Mouse (Mus musculus) kidney, embryonic 16.5 days (tissue): ENCODE results near the gene Kin. TPM values are rescaled to one million over a fixed set of nuclear protein-coding genes. Genes with fewer than 3 reads are reported as not detected.

Experiments
- ATAC-seq: fragments of 200-750 bp; cut with Nextera tagmentation; 2 replicates; pipeline ENCODE4 v1.8.0; 2017; ENCODE audit warnings: moderate TSS enrichment; ENCODE audit not compliant: low FRiP score, low TSS enrichment
- H3K27ac ChIP-seq: fragments of 300-500 bp; sonication (generic); 2 replicates; pipeline ENCODE4 v1.5.1; 2014; ENCODE audit warnings: low read length
- H3K27me3 ChIP-seq: fragments of 300-500 bp; sonication (generic); 2 replicates; pipeline ENCODE4 v1.6.1; 2014; ENCODE audit warnings: low read length, control low read depth, mixed read lengths; ENCODE audit not compliant: insufficient read depth
- H3K36me3 ChIP-seq: fragments of 300-500 bp; sonication (generic); 2 replicates; pipeline ENCODE4 v1.6.1; 2014; ENCODE audit warnings: low read length, control low read depth, mixed read lengths; ENCODE audit not compliant: insufficient read depth
- H3K4me1 ChIP-seq: fragments of 300-500 bp; sonication (generic); 2 replicates; pipeline ENCODE4 v1.6.1; 2014; ENCODE audit warnings: low read length, control low read depth, mixed read lengths; ENCODE audit not compliant: insufficient read depth
- H3K4me2 ChIP-seq: fragments of 300-500 bp; sonication (generic); replicated peaks from 2 replicates; pipeline ENCODE4 v1.6.1; 2014; ENCODE audit warnings: low read depth, low read length
- H3K4me3 ChIP-seq: fragments of 300-500 bp; sonication (generic); 2 replicates; pipeline ENCODE4 v1.5.1; 2014; ENCODE audit warnings: mild to moderate bottlenecking, low read length
- H3K9ac ChIP-seq: fragments of 300-500 bp; sonication (generic); replicated peaks from 2 replicates; pipeline ENCODE4 v1.6.1; 2014; ENCODE audit warnings: low read length
- H3K9me3 ChIP-seq: fragments of 300-500 bp; sonication (generic); 2 replicates; pipeline ENCODE4 v1.6.1; 2016; ENCODE audit warnings: low read length, control low read depth
- WGBS: fragments of 180-500 bp; shearing (Covaris S2); extraction: QIAGEN DNeasy Blood & Tissue Kit; methylation state at CpG from one replicate; pipeline ENCODE4 v1.1.7; 2014; 5-methylcytosine and 5-hydroxymethylcytosine counted together
- polyA plus RNA-seq: library from polyadenylated mRNA; unstranded; fragments of >200 nt; fragmentation: Nextera tagmentation; extraction: Ambion mirVana; gene quantifications from 2 replicates; pipeline ENCODE4 v1.2.1, GENCODE M21; 2015

Gene Kin
- polyA plus RNA-seq, result 28.5 and 33.0 TPM in 2 replicates

DNA sequence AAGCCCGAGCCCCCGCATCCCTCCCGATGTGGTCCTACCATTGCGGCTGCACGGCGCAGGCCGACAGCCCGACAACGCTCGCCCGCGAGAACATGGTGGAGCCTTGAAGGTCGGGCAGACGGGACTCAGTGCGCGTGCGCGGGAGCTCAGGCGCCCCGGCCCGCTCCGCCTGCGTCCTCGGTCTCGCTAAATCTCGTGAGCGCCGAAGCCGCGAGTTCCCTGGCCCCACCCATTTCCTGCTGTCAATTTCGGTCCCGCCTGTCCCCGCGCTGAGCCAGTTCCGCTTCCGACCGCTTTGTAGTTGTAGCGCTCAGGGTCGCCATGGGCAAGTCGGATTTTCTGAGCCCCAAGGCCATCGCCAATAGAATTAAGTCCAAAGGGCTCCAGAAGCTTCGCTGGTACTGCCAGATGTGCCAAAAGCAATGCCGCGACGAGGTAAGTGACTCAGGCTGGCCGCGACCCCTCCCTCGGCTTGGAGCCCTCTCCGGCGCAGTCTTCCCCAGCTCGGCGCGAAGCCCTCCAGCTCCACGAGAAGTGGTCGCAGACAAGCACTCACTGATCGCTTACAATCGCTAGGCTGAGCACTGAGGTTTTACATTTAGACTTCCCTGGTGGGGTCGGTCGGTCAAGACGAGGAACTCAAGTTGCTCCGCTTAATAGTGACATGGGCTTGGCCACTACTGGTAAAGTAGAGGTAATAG, at the start of gene Kin, which contains the start of gene Atp5c1:
Kin (plus strand) TSS at position 284 of the 701 bp plus-strand sequence.
Atp5c1 (minus strand) TSS at position 201 of the 701 bp plus-strand sequence.
- Histone ChIP-seq H3K36me3 (peaks cover 5% of the 10 kb centered on the region; the same call in 1 of the 2 replicates), H3K27me3 (no peaks in the 10 kb centered on the region), H3K27ac (peak within 1 kb of the TSS; percentile 92), H3K9ac (peak within 1 kb of the TSS; percentile 97), H3K4me1 (peaks cover 30% of the 10 kb centered on the region), H3K4me2 (peak within 1 kb of the TSS; percentile 86), H3K4me3 (peak within 1 kb of the TSS; percentile 80), H3K9me3 (no peaks in the 10 kb centered on the region)
- WGBS, result 0% methylated on average over 61 of the region's 61 CpGs
- peak; percentile 97 for ATAC-seq

DNA sequence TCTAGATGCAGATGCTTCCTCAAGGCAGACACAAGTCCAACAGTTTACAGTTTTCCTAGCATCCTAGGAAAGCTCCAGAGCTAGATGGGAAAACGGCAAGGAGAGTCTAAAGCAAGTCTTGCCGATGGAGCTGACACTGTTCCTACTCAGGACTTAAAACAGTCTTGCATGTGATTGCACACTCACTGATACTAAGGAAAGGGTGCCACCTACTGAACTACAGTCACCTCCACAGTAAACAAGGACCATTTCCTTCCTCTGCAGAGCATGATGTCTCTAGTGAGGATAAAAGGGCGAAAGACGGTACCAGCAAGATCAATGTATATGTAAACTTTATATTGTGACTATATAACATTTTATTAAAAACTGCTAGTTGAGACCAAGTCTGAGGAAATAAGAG, 46.7 kb upstream of the Kin start:
- Histone ChIP-seq H3K4me2 (no peak overlapping the region), H3K4me3 (no peak overlapping the region), H3K27me3 (no peaks in the 10 kb centered on the region), H3K9me3 (no peaks in the 10 kb centered on the region), H3K27ac (no peak overlapping the region), H3K36me3 (no peaks in the 10 kb centered on the region), H3K4me1 (peaks cover 7% of the 10 kb centered on the region; the same call in 1 of the 2 replicates), H3K9ac (no peak overlapping the region)
- no peak for ATAC-seq
- 41% methylated on average over 4 of the region's 4 CpGs for WGBS

DNA sequence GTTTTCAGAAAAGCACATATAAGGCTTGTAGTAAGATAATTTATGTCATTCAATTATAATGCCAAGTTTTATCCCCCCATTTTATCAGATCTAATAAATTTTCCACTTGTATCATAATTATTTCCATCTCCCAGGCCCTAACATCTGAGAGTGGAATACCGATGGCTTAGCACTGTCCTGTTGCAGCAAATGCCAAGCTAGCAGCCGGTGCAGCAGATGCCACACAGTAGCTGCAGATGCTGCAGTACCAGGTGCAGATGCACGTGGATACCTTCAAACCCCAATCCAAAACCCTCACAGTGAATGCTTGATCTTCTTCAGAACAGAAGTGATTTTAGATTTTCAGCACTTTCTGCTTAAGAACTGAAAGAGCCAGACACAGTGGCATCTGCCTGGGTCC, 45.4 kb upstream of the Kin start:
- no peak for ATAC-seq
- no peaks in the 10 kb centered on the region for H3K27me3 ChIP-seq
- WGBS, result 83% methylated on average over 3 of the region's 3 CpGs
- no peaks in the 10 kb centered on the region for H3K9me3 ChIP-seq
- no peak overlapping the region for H3K4me3 ChIP-seq
- peaks cover 7% of the 10 kb centered on the region; the same call in 1 of the 2 replicates for H3K4me1 ChIP-seq
- H3K36me3 ChIP-seq, result peaks cover 8% of the 10 kb centered on the region; the same call in 1 of the 2 replicates
- H3K4me2 ChIP-seq, result no peak overlapping the region
- no peak overlapping the region for H3K9ac ChIP-seq
- no peak overlapping the region for H3K27ac ChIP-seq

DNA sequence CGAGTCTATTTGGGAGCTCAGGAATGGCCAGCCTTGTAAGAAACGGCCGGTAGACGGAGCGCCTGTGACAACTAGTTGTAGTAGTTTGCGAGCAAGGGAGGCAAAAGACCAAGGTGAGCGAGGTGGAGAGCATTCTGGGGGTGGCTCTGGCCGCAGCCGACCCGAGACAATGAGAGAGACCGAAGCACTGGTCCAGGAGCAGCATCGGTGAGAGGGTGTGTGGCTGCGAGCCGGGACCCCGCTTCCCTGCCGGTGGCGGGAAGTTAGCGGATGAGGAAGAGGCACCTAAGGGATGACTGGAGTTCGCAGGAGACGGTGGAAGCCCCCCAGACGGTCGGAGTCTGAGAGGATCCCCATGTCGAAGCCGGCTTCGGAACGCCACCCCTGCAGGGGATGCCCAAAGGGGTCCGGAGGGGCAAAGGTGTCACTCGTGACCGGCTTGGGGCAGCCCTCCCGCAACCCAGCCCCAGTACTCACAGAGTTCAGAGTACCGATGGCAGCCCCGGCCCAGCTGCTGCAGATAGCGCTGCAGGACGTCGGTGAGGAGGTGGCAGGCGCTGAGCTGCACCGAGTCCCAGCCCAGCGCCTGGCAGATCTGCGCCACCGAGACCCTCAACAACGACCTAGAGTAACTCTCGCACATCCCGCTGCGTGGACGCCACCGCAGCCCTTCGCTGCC, 32.5 kb upstream of the Kin start:
- H3K9me3 ChIP-seq, result no peaks in the 10 kb centered on the region
- H3K36me3 ChIP-seq, result no peaks in the 10 kb centered on the region
- peaks cover 14% of the 10 kb centered on the region for H3K4me1 ChIP-seq
- WGBS, result under 1% methylated on average over 47 of the region's 47 CpGs
- H3K4me3 ChIP-seq, result peak overlapping the region; percentile 92
- H3K27me3 ChIP-seq, result no peaks in the 10 kb centered on the region
- peak; percentile 81 for ATAC-seq
- H3K4me2 ChIP-seq, result peak overlapping the region; percentile 81
- H3K27ac ChIP-seq, result no peak overlapping the region
- peak overlapping the region; percentile 87 for H3K9ac ChIP-seq

DNA sequence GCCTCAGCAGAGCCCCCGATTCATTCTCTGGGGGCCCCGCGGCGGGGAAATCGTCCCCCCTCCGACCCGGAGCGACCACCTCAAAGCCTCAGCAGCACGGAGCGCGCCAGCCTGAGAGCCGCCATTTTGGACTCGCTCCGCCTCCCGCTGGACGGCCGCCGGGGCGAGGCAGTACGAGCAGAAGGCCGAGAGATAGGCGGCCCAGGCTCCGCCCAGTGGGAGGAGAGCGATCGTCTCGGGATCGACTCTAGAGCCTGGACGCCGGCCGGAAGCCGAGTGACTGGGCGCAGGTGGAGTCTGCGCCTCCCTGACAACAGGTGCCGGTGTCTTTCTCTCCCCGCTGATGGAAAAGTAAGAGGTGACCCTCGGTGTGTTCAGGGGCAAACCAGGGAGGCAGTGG, 31.9 kb upstream of the Kin start, which contains the start of gene Taf3:
Taf3 (minus strand) TSS at position 136 of the 400 bp plus-strand sequence.
- H3K9me3 ChIP-seq, result no peaks in the 10 kb centered on the region
- ATAC-seq, result peak; percentile 94
- WGBS, result under 1% methylated on average over 36 of the region's 36 CpGs
- H3K27ac ChIP-seq, result no peak within 1 kb of the TSS
- peaks cover 14% of the 10 kb centered on the region for H3K4me1 ChIP-seq
- H3K9ac ChIP-seq, result peak within 1 kb of the TSS; percentile 87
- H3K36me3 ChIP-seq, result no peaks in the 10 kb centered on the region
- H3K27me3 ChIP-seq, result no peaks in the 10 kb centered on the region
- peak within 1 kb of the TSS; percentile 81 for H3K4me2 ChIP-seq
- H3K4me3 ChIP-seq, result peak within 1 kb of the TSS; percentile 92

DNA sequence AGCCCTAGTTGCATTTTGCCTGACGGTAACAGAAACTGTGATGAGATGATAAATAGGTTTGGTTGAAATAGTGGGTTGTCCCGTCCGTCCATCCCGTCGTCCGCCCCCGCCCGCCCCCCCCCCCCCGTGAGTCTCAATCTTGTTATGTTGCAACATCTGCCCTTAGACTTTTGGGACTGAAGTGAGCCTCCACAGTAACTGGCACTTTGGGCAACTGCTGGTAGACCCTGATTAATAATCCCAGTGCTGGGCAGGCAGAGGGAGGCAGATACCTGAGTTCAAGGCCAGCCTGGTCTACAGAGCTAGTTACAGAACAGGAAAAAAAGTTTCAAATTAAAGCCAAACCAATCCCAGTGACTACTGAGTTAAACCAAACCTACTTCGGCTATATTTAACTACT, 30.9 kb upstream of the Kin start:
- 11% methylated on average over 10 of the region's 10 CpGs for WGBS
- no peaks in the 10 kb centered on the region for H3K27me3 ChIP-seq

DNA sequence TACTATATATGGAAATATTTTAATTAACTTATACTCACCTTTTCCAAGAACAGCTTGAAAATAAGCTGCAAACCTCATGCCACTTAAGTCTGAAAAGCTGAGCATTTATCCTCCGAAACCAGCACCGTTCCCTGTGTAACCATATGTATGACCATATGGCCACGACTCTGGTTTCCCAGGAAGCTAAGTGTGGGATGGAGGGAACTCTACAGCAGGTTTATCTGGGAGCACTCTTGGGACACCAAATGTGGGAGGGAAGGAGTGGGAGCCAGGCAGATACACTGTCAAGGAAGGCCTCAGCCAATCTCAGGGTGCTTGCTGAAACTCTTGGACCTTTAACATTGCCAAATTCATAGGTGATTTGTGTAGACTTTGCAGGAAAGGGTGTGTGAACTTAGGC, 29.5 kb upstream of the Kin start:
- 74% methylated on average over 3 of the region's 3 CpGs for WGBS
- Histone ChIP-seq H3K36me3 (peaks cover 18% of the 10 kb centered on the region), H3K9me3 (no peaks in the 10 kb centered on the region), H3K4me1 (peaks cover 14% of the 10 kb centered on the region), H3K27me3 (no peaks in the 10 kb centered on the region), H3K4me2 (no peak overlapping the region), H3K4me3 (no peak overlapping the region), H3K27ac (no peak overlapping the region), H3K9ac (no peak overlapping the region)
- ATAC-seq, result no peak

More for the DNA sequence above, 30.9 kb upstream of the Kin start:
- Histone ChIP-seq H3K9me3 (no peaks in the 10 kb centered on the region), H3K4me3 (peak overlapping the region; percentile 92), H3K27ac (no peak overlapping the region), H3K9ac (0 out of 2 replicates have a peak overlapping the region, but pooled peaks have one; percentile 17), H3K4me1 (peaks cover 14% of the 10 kb centered on the region), H3K4me2 (peak overlapping the region; percentile 62), H3K36me3 (peaks cover 7% of the 10 kb centered on the region)
- ATAC-seq, result no peak

DNA sequence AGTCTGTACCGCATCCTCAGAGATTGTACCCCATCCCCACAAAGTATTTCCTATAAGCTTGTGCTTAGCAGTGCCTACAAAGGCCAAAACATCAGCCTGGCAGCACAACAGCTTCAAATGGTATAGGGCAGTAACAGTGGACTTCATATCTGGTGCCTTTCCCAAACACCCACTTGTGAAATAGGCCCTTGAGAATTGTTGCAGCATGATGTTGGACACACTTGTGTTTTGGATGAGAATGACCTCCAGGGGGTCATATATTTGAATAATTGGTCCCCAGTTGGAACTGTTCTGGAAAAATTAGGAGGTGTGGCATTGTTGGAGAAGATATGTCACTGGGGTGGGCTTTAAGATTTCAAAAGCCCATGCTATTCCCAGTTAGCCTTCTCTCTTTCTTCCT, 28.4 kb upstream of the Kin start:
- 100% methylated on average over 1 of the region's 1 CpGs for WGBS
- Histone ChIP-seq H3K27ac (no peak overlapping the region), H3K4me2 (no peak overlapping the region), H3K9me3 (no peaks in the 10 kb centered on the region), H3K27me3 (no peaks in the 10 kb centered on the region), H3K9ac (no peak overlapping the region), H3K4me1 (peaks cover 12% of the 10 kb centered on the region), H3K36me3 (peaks cover 25% of the 10 kb centered on the region), H3K4me3 (no peak overlapping the region)
- ATAC-seq, result no peak

DNA sequence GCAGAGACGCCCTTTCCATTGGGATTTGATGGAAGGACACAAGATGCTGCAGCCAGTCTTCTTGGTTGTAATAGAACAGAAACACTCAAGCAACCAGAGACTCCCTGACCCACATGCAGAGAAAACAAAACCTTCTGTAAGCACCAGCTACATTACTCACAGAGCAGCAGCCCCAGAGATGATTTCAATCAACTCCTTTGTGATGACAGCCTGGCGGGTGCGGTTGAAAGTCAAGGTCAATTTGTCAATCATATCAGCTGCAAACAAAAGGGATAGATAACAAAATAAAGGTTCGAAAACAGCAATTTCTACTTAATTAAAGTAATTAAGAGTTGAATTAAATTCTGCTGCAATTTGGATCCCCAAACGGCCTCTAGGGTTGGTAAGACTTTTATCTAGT, 21.6 kb upstream of the Kin start:
- Histone ChIP-seq H3K36me3 (peaks cover 78% of the 10 kb centered on the region), H3K27me3 (no peaks in the 10 kb centered on the region), H3K9me3 (no peaks in the 10 kb centered on the region), H3K4me1 (no peaks in the 10 kb centered on the region), H3K4me3 (no peak overlapping the region), H3K4me2 (no peak overlapping the region), H3K9ac (no peak overlapping the region), H3K27ac (no peak overlapping the region)
- no peak for ATAC-seq
- WGBS, result 93% methylated on average over 5 of the region's 5 CpGs

DNA sequence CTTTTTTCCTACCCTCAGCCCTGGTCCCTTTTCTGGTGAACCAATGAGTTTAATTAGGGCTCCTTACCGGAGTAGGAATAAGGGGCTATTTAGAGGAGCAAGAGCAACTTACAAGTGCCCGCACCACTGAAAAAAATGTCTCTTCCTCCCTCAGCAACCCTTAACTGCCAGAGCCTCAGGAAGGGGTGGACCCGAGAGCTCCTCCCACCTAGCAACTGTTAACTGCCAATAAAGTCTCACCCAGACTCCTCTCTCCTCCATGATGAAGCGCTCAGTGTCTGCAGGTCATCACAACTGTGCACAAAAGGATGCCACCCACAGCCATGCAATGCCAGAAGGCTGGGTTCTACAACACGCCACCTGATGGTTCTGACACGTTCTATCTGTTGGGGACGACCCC, 8.6 kb upstream of the Kin start:
- Histone ChIP-seq H3K4me3 (no peak overlapping the region), H3K4me2 (no peak overlapping the region), H3K27me3 (no peaks in the 10 kb centered on the region), H3K27ac (no peak overlapping the region), H3K4me1 (no peaks in the 10 kb centered on the region), H3K9ac (no peak overlapping the region), H3K9me3 (no peaks in the 10 kb centered on the region), H3K36me3 (peaks cover 28% of the 10 kb centered on the region)
- 47% methylated on average over 7 of the region's 7 CpGs for WGBS
- no peak for ATAC-seq
